Mouse (Mus musculus) liver, adult 2 months (tissue): ENCODE results near the gene Pno1.

Experiments used
- CTCF ChIP-seq: fragments of 200-500 bp; IDR thresholded peaks from 2 replicates; pipeline ENCODE4 v1.5.1; 2011; ENCODE audit warnings: low read depth, low read length, control low read depth
- POLR2A ChIP-seq: fragments of 200-500 bp; IDR thresholded peaks from 2 replicates; pipeline ENCODE4 v1.6.1; 2011; ENCODE audit warnings: low read length, control low read depth; ENCODE audit not compliant: insufficient read depth; ENCODE audit errors: extremely low read depth

- TF ChIP-seq CTCF (no peak), POLR2A (no peak)
These were observed 45.5 kb upstream of the Pno1 start for GRCm38 (mm10) chr11:17256813-17257365.
